Mouse (Mus musculus): ENCODE results near the gene Krtap19-9b. TPM values are rescaled to one million over a fixed set of nuclear protein-coding genes. Genes with fewer than 3 reads are reported as not detected.

Gene Krtap19-9b
- polyA plus RNA-seq (2014; fragmentation: Illumina TruSeq; extraction: RNeasy Lipid Tissue Mini Kit (QIAGEN cat#74804); ENCODE audit: low read depth, low replicate concordance), result not detected

DNA sequence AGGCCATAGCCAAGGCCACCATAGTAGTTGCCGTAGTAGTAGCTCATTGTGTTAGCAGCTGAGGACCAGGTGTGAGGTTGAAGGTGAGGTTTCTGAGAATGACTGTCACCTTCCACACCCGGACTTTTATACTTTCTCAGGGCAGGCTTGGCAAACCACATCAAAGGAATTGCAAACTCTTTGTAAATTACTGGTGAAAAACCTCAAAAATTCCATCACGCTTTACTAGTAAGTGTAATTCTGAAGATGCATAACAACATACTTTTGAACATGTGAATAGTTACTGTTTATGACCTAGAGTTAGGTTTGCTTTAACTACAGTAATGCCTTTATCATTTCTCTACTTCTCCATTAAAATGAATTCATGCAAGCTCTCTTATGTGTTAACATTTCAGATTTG, at the start of gene Krtap19-9b:
Krtap19-9b (minus strand) TSS at position 101 of the 400 bp plus-strand sequence.

GRCm38 (mm10) chr16:88962773-88963172, 30.7 kb upstream of the Krtap19-9b start, which contains the start of gene Krtap16-3:
Gene Krtap16-3 (minus strand): TSS chr16:88962873.

GRCm38 (mm10) chr16:88896357-88896756, 35.7 kb downstream of the Krtap19-9b start, which contains the start of gene Krtap19-5:
Gene Krtap19-5 (minus strand): TSS chr16:88896457.

DNA sequence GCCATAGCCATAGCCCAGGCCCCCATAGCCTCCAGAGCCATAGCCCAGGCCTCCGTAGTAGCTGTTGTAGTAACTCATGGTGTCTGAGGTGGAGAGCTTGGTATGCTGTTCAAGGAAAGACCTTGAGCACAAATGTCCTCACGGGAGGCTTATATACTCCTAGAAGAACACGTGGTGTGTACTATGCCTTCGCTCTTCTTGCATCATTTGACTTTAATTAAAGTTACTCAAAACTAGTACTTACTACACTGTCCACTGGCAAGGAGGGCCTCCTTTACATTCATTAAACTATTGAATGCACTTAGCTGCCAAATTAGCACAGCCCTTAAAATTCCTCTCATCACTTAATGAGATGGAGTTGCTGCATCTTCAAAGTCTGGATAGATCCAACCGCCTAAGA, 47.1 kb downstream of the Krtap19-9b start, which contains the start of gene Krtap19-4:
Krtap19-4 (minus strand) TSS at position 101 of the 400 bp plus-strand sequence.

Other genes with a start within 250 kb of the Krtap19-9b start
- not detected for gene 2310061N02Rik, start 224.3 kb downstream of the Krtap19-9b start, polyA plus RNA-seq (2014; fragmentation: Illumina TruSeq; extraction: RNeasy Lipid Tissue Mini Kit (QIAGEN cat#74804); ENCODE audit: low read depth, low replicate concordance)
- not detected for gene Krtap13-1, start 203.4 kb downstream of the Krtap19-9b start, polyA plus RNA-seq (2014; fragmentation: Illumina TruSeq; extraction: RNeasy Lipid Tissue Mini Kit (QIAGEN cat#74804); ENCODE audit: low read depth, low replicate concordance)
- not detected for gene Krtap13, start 180.6 kb downstream of the Krtap19-9b start, polyA plus RNA-seq (2014; fragmentation: Illumina TruSeq; extraction: RNeasy Lipid Tissue Mini Kit (QIAGEN cat#74804); ENCODE audit: low read depth, low replicate concordance)
- gene 2310034C09Rik, start 173.4 kb downstream of the Krtap19-9b start, polyA plus RNA-seq (2014; fragmentation: Illumina TruSeq; extraction: RNeasy Lipid Tissue Mini Kit (QIAGEN cat#74804); ENCODE audit: low read depth, low replicate concordance), result not detected
- not detected for gene 2310057N15Rik, start 158.1 kb downstream of the Krtap19-9b start, polyA plus RNA-seq (2014; fragmentation: Illumina TruSeq; extraction: RNeasy Lipid Tissue Mini Kit (QIAGEN cat#74804); ENCODE audit: low read depth, low replicate concordance)
- not detected for gene Gm5965, start 154.4 kb downstream of the Krtap19-9b start, polyA plus RNA-seq (2014; fragmentation: Illumina TruSeq; extraction: RNeasy Lipid Tissue Mini Kit (QIAGEN cat#74804); ENCODE audit: low read depth, low replicate concordance)
- not detected for gene Gm20741, start 120.0 kb downstream of the Krtap19-9b start, polyA plus RNA-seq (2014; fragmentation: Illumina TruSeq; extraction: RNeasy Lipid Tissue Mini Kit (QIAGEN cat#74804); ENCODE audit: low read depth, low replicate concordance)
- not detected for gene Krtap15, start 112.0 kb downstream of the Krtap19-9b start, polyA plus RNA-seq (2014; fragmentation: Illumina TruSeq; extraction: RNeasy Lipid Tissue Mini Kit (QIAGEN cat#74804); ENCODE audit: low read depth, low replicate concordance)
- not detected for gene Krtap14, start 106.1 kb downstream of the Krtap19-9b start, polyA plus RNA-seq (2014; fragmentation: Illumina TruSeq; extraction: RNeasy Lipid Tissue Mini Kit (QIAGEN cat#74804); ENCODE audit: low read depth, low replicate concordance)
- gene Krtap19-1, start 62.9 kb downstream of the Krtap19-9b start, polyA plus RNA-seq (2014; fragmentation: Illumina TruSeq; extraction: RNeasy Lipid Tissue Mini Kit (QIAGEN cat#74804); ENCODE audit: low read depth, low replicate concordance), result not detected
- gene Krtap19-2, start 58.0 kb downstream of the Krtap19-9b start, polyA plus RNA-seq (2014; fragmentation: Illumina TruSeq; extraction: RNeasy Lipid Tissue Mini Kit (QIAGEN cat#74804); ENCODE audit: low read depth, low replicate concordance), result not detected
- not detected for gene Krtap19-3, start 54.2 kb downstream of the Krtap19-9b start, polyA plus RNA-seq (2014; fragmentation: Illumina TruSeq; extraction: RNeasy Lipid Tissue Mini Kit (QIAGEN cat#74804); ENCODE audit: low read depth, low replicate concordance)
- not detected for gene Krtap19-4, start 47.2 kb downstream of the Krtap19-9b start, polyA plus RNA-seq (2014; fragmentation: Illumina TruSeq; extraction: RNeasy Lipid Tissue Mini Kit (QIAGEN cat#74804); ENCODE audit: low read depth, low replicate concordance)
- not detected for gene Krtap19-5, start 35.8 kb downstream of the Krtap19-9b start, polyA plus RNA-seq (2014; fragmentation: Illumina TruSeq; extraction: RNeasy Lipid Tissue Mini Kit (QIAGEN cat#74804); ENCODE audit: low read depth, low replicate concordance)
- not detected for gene Krtap16-3, start 30.6 kb upstream of the Krtap19-9b start, polyA plus RNA-seq (2014; fragmentation: Illumina TruSeq; extraction: RNeasy Lipid Tissue Mini Kit (QIAGEN cat#74804); ENCODE audit: low read depth, low replicate concordance)
- not detected for gene Krtap22-2, start 78.5 kb upstream of the Krtap19-9b start, polyA plus RNA-seq (2014; fragmentation: Illumina TruSeq; extraction: RNeasy Lipid Tissue Mini Kit (QIAGEN cat#74804); ENCODE audit: low read depth, low replicate concordance)
- not detected for gene Gm10229, start 83.0 kb upstream of the Krtap19-9b start, polyA plus RNA-seq (2014; fragmentation: Illumina TruSeq; extraction: RNeasy Lipid Tissue Mini Kit (QIAGEN cat#74804); ENCODE audit: low read depth, low replicate concordance)
- not detected for gene Krtap6-1, start 99.4 kb upstream of the Krtap19-9b start, polyA plus RNA-seq (2014; fragmentation: Illumina TruSeq; extraction: RNeasy Lipid Tissue Mini Kit (QIAGEN cat#74804); ENCODE audit: low read depth, low replicate concordance)
- not detected for gene Gm10228, start 109.2 kb upstream of the Krtap19-9b start, polyA plus RNA-seq (2014; fragmentation: Illumina TruSeq; extraction: RNeasy Lipid Tissue Mini Kit (QIAGEN cat#74804); ENCODE audit: low read depth, low replicate concordance)
- gene Krtap6-5, start 115.6 kb upstream of the Krtap19-9b start, polyA plus RNA-seq (2014; fragmentation: Illumina TruSeq; extraction: RNeasy Lipid Tissue Mini Kit (QIAGEN cat#74804); ENCODE audit: low read depth, low replicate concordance), result not detected
- gene 1110025L11Rik, start 131.7 kb upstream of the Krtap19-9b start, polyA plus RNA-seq (2014; fragmentation: Illumina TruSeq; extraction: RNeasy Lipid Tissue Mini Kit (QIAGEN cat#74804); ENCODE audit: low read depth, low replicate concordance), result not detected
- not detected for gene Krtap6-3, start 151.8 kb upstream of the Krtap19-9b start, polyA plus RNA-seq (2014; fragmentation: Illumina TruSeq; extraction: RNeasy Lipid Tissue Mini Kit (QIAGEN cat#74804); ENCODE audit: low read depth, low replicate concordance)
- gene Gm6358, start 208.6 kb upstream of the Krtap19-9b start, polyA plus RNA-seq (2014; fragmentation: Illumina TruSeq; extraction: RNeasy Lipid Tissue Mini Kit (QIAGEN cat#74804); ENCODE audit: low read depth, low replicate concordance), result not detected
- gene Gm10061, start 218.8 kb upstream of the Krtap19-9b start, polyA plus RNA-seq (2014; fragmentation: Illumina TruSeq; extraction: RNeasy Lipid Tissue Mini Kit (QIAGEN cat#74804); ENCODE audit: low read depth, low replicate concordance), result not detected
- gene Gm9789, start 225.7 kb upstream of the Krtap19-9b start, polyA plus RNA-seq (2014; fragmentation: Illumina TruSeq; extraction: RNeasy Lipid Tissue Mini Kit (QIAGEN cat#74804); ENCODE audit: low read depth, low replicate concordance), result not detected
- gene Gm7735, start 237.2 kb upstream of the Krtap19-9b start, polyA plus RNA-seq (2014; fragmentation: Illumina TruSeq; extraction: RNeasy Lipid Tissue Mini Kit (QIAGEN cat#74804); ENCODE audit: low read depth, low replicate concordance), result not detected
- gene 1110057P08Rik, start 242.5 kb upstream of the Krtap19-9b start, polyA plus RNA-seq (2014; fragmentation: Illumina TruSeq; extraction: RNeasy Lipid Tissue Mini Kit (QIAGEN cat#74804); ENCODE audit: low read depth, low replicate concordance), result not detected

Data from adipose tissue, adult 10 weeks (tissue).